Mouse (Mus musculus): ENCODE measurements around the gene Nhlrc2. TPM values are rescaled to one million over a fixed set of nuclear protein-coding genes. Genes with fewer than 3 reads are reported as not detected.

Nhlrc2 gene
- polyA plus RNA-seq, 1 experiment = 27.8 TPM

- no peak overlapping the region for H3K27ac ChIP-seq (ENCODE audit: insufficient read depth, low read length)
- H3K4me3 ChIP-seq (ENCODE audit: low read depth, low read length) = no peak overlapping the region
- no peaks in the 10 kb centered on the region for H3K9me3 ChIP-seq (replicated peaks; ENCODE audit: control insufficient read depth, insufficient read depth, low read length, poor library complexity, severe bottlenecking)
- no peaks in the 10 kb centered on the region for H3K27me3 ChIP-seq (ENCODE audit: control insufficient read depth, insufficient read depth, low read length, poor library complexity, severe bottlenecking)
- no peaks in the 10 kb centered on the region for H3K4me1 ChIP-seq (ENCODE audit: control insufficient read depth, insufficient read depth, low read length)
- H3K9ac ChIP-seq (ENCODE audit: low read depth, poor library complexity, severe bottlenecking) = no peak overlapping the region
- TF ChIP-seq CTCF (IDR thresholded peaks at IDR 0.05; ENCODE audit: low read depth, low read length) (no peak), EP300 (IDR thresholded peaks at IDR 0.05; ENCODE audit: insufficient read depth, low read depth, low read length) (no peak), POLR2A (IDR thresholded peaks at IDR 0.05; ENCODE audit: insufficient read depth, low read length) (no peak)
- 0 out of 2 replicates have a peak, but pooled peaks cover 2% of the 10 kb centered on the region for H3K36me3 ChIP-seq (ENCODE audit: control insufficient read depth, insufficient read depth, low read length, poor library complexity, severe bottlenecking)
Observed at GRCm38 (mm10) chr19:56570781-56571180, 22.7 kb downstream of the Nhlrc2 start.

DNA sequence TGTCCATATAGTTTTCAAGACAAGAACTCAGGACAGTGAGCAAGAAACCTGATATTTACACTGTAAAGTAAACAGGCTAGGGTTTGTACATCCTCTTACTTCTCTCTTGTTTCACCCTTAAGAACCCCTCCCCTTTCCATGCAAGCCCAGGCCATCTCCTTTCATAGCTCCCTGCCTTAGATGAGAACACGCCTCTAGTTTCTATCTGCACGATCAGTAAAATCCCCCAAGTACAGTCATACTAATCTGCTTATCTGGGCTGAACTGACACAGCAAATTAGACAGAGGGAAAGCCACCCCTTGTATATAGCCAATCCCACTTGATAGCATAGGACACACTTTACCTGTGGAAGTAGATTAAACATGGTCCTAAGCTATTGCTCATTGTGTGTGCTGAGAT, 23.2 kb downstream of the Nhlrc2 start:
- Histone ChIP-seq H3K9me3 (replicated peaks; ENCODE audit: control insufficient read depth, insufficient read depth, low read length, poor library complexity, severe bottlenecking) (no peaks in the 10 kb centered on the region), H3K27me3 (ENCODE audit: control insufficient read depth, insufficient read depth, low read length, poor library complexity, severe bottlenecking) (no peaks in the 10 kb centered on the region), H3K4me3 (ENCODE audit: low read depth, low read length) (no peak overlapping the region), H3K27ac (ENCODE audit: insufficient read depth, low read length) (no peak overlapping the region), H3K36me3 (ENCODE audit: control insufficient read depth, insufficient read depth, low read length, poor library complexity, severe bottlenecking) (0 out of 2 replicates have a peak, but pooled peaks cover 2% of the 10 kb centered on the region), H3K4me1 (ENCODE audit: control insufficient read depth, insufficient read depth, low read length) (no peaks in the 10 kb centered on the region), H3K9ac (ENCODE audit: low read depth, poor library complexity, severe bottlenecking) (no peak overlapping the region)
- TF ChIP-seq CTCF (IDR thresholded peaks at IDR 0.05; ENCODE audit: low read depth, low read length) (no peak), POLR2A (IDR thresholded peaks at IDR 0.05; ENCODE audit: insufficient read depth, low read length) (no peak), EP300 (IDR thresholded peaks at IDR 0.05; ENCODE audit: insufficient read depth, low read depth, low read length) (no peak)

GRCm38 (mm10) chr19:56571913-56572312, 23.9 kb downstream of the Nhlrc2 start:
- no peak overlapping the region for H3K4me3 ChIP-seq (ENCODE audit: low read depth, low read length)
- H3K9me3 ChIP-seq (replicated peaks; ENCODE audit: control insufficient read depth, insufficient read depth, low read length, poor library complexity, severe bottlenecking) = no peaks in the 10 kb centered on the region
- H3K9ac ChIP-seq (ENCODE audit: low read depth, poor library complexity, severe bottlenecking) = no peak overlapping the region
- TF ChIP-seq EP300 (IDR thresholded peaks at IDR 0.05; ENCODE audit: insufficient read depth, low read depth, low read length) (no peak), CTCF (IDR thresholded peaks at IDR 0.05; ENCODE audit: low read depth, low read length) (no peak), POLR2A (IDR thresholded peaks at IDR 0.05; ENCODE audit: insufficient read depth, low read length) (no peak)
- no peaks in the 10 kb centered on the region for H3K27me3 ChIP-seq (ENCODE audit: control insufficient read depth, insufficient read depth, low read length, poor library complexity, severe bottlenecking)
- H3K27ac ChIP-seq (ENCODE audit: insufficient read depth, low read length) = no peak overlapping the region
- 0 out of 2 replicates have a peak, but pooled peaks cover 2% of the 10 kb centered on the region for H3K36me3 ChIP-seq (ENCODE audit: control insufficient read depth, insufficient read depth, low read length, poor library complexity, severe bottlenecking)
- H3K4me1 ChIP-seq (ENCODE audit: control insufficient read depth, insufficient read depth, low read length) = no peaks in the 10 kb centered on the region

GRCm38 (mm10) chr19:56573184-56573583, 25.1 kb downstream of the Nhlrc2 start:
- 0 out of 2 replicates have a peak, but pooled peaks cover 2% of the 10 kb centered on the region for H3K36me3 ChIP-seq (ENCODE audit: control insufficient read depth, insufficient read depth, low read length, poor library complexity, severe bottlenecking)
- TF ChIP-seq EP300 (IDR thresholded peaks at IDR 0.05; ENCODE audit: insufficient read depth, low read depth, low read length) (no peak), POLR2A (IDR thresholded peaks at IDR 0.05; ENCODE audit: insufficient read depth, low read length) (no peak), CTCF (IDR thresholded peaks at IDR 0.05; ENCODE audit: low read depth, low read length) (no peak)

GRCm38 (mm10) chr19:56577801-56578200, 29.7 kb downstream of the Nhlrc2 start:
- H3K4me1 ChIP-seq (ENCODE audit: control insufficient read depth, insufficient read depth, low read length) = peaks cover 3% of the 10 kb centered on the region
- H3K27ac ChIP-seq (ENCODE audit: insufficient read depth, low read length) = no peak overlapping the region
- H3K27me3 ChIP-seq (ENCODE audit: control insufficient read depth, insufficient read depth, low read length, poor library complexity, severe bottlenecking) = no peaks in the 10 kb centered on the region
- no peak overlapping the region for H3K9ac ChIP-seq (ENCODE audit: low read depth, poor library complexity, severe bottlenecking)
- H3K9me3 ChIP-seq (replicated peaks; ENCODE audit: control insufficient read depth, insufficient read depth, low read length, poor library complexity, severe bottlenecking) = no peaks in the 10 kb centered on the region
- TF ChIP-seq POLR2A (IDR thresholded peaks at IDR 0.05; ENCODE audit: insufficient read depth, low read length) = no peak
- H3K36me3 ChIP-seq (ENCODE audit: control insufficient read depth, insufficient read depth, low read length, poor library complexity, severe bottlenecking) = 0 out of 2 replicates have a peak, but pooled peaks cover 2% of the 10 kb centered on the region
- H3K4me3 ChIP-seq (ENCODE audit: low read depth, low read length) = no peak overlapping the region

More at GRCm38 (mm10) chr19:56573184-56573583, 25.1 kb downstream of the Nhlrc2 start:
- Histone ChIP-seq H3K4me1 (ENCODE audit: control insufficient read depth, insufficient read depth, low read length) (no peaks in the 10 kb centered on the region), H3K4me3 (ENCODE audit: low read depth, low read length) (no peak overlapping the region), H3K27ac (ENCODE audit: insufficient read depth, low read length) (no peak overlapping the region), H3K9ac (ENCODE audit: low read depth, poor library complexity, severe bottlenecking) (no peak overlapping the region), H3K9me3 (replicated peaks; ENCODE audit: control insufficient read depth, insufficient read depth, low read length, poor library complexity, severe bottlenecking) (no peaks in the 10 kb centered on the region), H3K27me3 (ENCODE audit: control insufficient read depth, insufficient read depth, low read length, poor library complexity, severe bottlenecking) (no peaks in the 10 kb centered on the region)

DNA sequence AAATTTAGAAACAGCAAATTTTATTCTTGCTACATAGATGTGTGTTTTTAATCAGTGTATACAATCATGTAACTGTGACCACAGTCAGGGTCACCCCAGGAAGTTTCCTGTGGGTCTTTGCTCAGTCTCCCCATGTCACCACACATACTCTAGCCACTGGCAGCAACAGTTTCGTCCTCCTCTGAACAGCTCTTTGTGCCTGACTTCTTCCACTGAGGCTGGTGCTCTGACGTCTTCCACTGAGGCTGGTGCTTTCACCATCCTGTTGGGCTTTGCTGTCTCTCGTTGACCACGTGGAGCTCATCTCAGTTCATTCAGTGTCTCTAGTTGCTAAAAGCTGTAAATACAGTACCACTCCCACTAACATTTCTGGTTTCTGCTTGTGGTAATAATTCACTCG, 33.9 kb downstream of the Nhlrc2 start:
- Histone ChIP-seq H3K4me1 (ENCODE audit: control insufficient read depth, insufficient read depth, low read length) (peaks cover 3% of the 10 kb centered on the region), H3K27ac (ENCODE audit: insufficient read depth, low read length) (no peak overlapping the region), H3K4me3 (ENCODE audit: low read depth, low read length) (no peak overlapping the region), H3K36me3 (ENCODE audit: control insufficient read depth, insufficient read depth, low read length, poor library complexity, severe bottlenecking) (peaks cover 6% of the 10 kb centered on the region; the same call in 1 of the 2 replicates), H3K27me3 (ENCODE audit: control insufficient read depth, insufficient read depth, low read length, poor library complexity, severe bottlenecking) (no peaks in the 10 kb centered on the region), H3K9me3 (replicated peaks; ENCODE audit: control insufficient read depth, insufficient read depth, low read length, poor library complexity, severe bottlenecking) (no peaks in the 10 kb centered on the region), H3K9ac (ENCODE audit: low read depth, poor library complexity, severe bottlenecking) (no peak overlapping the region)
- no peak for TF ChIP-seq POLR2A (IDR thresholded peaks at IDR 0.05; ENCODE audit: insufficient read depth, low read length)
- no peak for TF ChIP-seq EP300 (IDR thresholded peaks at IDR 0.05; ENCODE audit: insufficient read depth, low read depth, low read length)
- no peak for TF ChIP-seq CTCF (IDR thresholded peaks at IDR 0.05; ENCODE audit: low read depth, low read length)

Data from ES-Bruce4 (cell line).